Mouse (Mus musculus): ENCODE measurements around the gene Elmo2.

Gene Elmo2

DNA sequence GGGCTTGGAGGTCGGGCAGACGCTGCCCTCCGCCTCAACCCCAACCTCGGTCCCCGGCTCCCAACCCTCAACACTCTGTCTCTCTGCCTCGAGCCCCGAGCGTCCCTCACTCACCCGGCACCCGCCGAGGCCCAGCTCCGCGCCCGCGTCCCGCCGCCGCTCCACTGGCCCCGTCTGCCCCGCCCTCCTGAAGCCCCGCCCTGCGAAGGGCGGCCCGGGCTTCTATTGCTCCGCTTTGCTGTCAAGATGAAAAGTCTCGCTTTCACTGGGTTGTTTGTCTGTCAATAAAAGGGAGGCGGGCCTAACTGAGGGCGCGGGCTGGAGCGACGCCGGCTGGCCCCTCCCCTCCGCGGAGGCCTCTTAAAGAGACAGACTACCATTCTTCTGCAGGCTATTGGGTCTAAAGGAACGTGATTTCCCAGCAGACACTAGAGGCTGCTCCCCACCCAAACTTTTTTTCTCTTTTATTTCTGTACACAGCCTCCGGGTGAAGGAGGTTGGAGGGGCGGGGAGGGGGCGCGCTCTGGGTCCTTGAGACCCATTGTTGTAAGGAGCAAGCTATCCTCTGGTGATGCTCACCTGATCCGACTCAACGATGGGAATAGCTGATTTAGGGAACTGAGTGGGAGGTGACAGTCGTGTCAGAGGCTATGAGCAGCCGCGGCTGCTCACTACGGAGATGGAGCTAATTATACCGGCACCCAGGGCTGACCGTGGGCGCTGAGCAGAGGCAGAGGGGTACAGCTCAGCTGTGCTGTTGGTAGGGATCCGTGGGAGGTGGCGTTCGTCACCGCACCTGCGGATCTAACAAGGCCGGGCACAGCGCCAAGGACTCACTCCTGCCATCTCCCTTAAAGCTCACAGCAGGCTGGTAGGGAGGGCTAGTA is at the start of gene Elmo2:
TSS of gene Elmo2 (minus strand) at position 176 of the 887 bp plus-strand sequence.
- peak; percentile 98 for DNase-seq (ENCODE audit: low read depth)

DNA sequence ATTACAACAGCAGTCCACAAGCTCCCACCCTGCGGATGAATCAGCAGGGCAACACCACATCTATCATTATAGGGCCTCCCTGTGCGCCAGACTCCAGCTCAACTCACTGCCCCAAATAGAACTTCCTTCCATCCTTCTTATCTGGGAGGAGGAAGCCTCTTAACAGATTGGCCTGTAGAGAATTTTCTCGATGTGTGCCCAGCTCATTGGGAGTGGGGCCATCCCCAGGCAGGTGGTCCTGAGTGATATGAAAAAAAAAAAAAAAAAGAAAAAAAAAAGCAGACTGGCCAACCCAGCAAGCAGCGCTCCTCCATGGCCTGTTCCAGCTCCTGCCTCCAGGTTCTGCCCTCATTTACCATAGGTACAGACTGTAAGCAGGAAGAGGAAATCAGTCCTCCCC is 49.7 kb upstream of the Elmo2 start:
- no peak for DNase-seq (ENCODE audit: low read depth)

DNA sequence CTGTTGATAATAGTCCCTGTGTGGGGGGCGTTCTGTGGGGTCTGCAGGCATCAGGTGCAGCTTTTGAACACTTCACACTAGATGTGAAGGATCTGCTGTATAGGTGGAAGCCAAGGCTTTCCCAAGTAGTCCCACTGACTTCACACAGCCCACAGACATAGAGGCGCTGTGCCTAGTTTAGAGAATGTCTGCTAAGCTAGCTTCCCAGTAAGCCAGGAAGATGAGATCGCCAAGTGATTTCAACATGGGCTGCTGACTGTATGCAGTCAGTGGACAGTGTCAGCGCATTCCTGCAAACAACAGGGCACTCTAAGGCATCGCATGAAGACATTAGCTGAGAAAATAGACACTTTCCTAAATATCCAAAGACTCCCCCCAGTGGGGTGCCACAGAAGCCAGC is 49.2 kb upstream of the Elmo2 start:
- no peak for DNase-seq (ENCODE audit: low read depth)

- peak; percentile 36 for DNase-seq (ENCODE audit: low read depth)
These were observed 44.8 kb upstream of the Elmo2 start for GRCm38 (mm10) chr2:165371066-165371465.

DNA sequence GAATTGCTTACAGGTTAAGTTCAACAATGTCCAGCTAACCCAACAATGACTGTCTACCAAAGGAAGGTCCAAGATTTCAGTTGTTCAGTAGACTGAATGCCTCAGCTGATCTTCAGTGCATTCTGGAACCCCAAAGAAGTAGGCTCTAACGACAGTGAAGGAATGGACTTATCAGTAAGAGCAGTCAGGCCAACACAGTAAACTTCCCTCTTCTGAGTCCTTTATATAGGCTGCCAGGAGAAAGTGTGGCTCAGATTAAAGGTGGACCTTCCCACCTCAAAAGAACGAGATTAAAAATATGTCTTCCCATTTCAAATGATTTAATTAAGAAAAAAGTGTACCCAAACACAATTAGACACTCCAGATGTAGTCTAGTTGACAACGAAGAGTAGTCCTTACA is 44.1 kb upstream of the Elmo2 start:
- no peak for DNase-seq (ENCODE audit: low read depth)

DNA sequence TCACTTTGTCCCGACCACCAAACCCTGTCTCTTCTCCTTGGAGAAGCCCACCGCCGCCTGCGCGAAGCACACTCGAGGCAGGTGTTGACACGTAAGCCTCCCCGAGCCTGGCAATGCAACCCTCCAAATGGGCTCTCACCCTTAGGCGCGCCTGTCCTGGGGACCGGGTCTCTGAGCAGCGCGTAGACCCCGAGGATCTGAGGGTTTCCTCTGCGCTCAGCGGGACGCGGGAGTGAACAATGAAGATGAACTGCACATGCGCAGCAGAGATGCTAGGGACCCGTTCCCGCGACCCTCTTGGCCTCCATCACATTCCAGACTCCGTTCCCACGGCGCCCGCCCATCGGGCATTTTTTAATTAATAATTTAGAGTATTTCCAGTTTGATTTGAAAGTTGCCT is 42.2 kb upstream of the Elmo2 start, which contains the start of gene Zfp663:
TSS of gene Zfp663 (minus strand) at position 234 of the 400 bp plus-strand sequence.
- DNase-seq (ENCODE audit: low read depth): no peak

- DNase-seq (ENCODE audit: low read depth): peak; percentile 6
These were observed 41.7 kb upstream of the Elmo2 start for GRCm38 (mm10) chr2:165367868-165368439.

DNA sequence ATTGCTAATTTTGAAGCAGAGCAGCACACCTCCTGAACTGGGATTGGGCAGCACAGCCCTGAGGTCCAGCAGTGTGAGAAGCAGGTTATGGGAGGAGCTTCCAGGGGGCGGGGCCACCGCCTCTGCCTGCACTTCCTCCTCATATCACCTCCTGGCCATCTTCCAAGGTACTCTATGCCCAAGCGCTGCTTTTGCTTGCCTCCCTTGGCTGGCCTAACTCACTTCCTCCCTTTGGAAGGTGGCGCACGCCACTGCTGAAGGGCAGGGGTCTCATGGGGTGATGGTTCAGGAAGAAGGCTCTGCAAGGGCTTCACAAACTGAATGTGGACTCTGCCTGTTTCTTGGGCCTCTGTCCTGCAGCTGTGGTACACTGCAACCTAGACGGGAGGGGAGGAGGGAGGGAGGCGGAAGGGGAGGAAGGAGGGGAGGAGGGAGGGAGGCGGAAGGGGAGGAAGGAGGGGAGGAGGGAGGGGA is 40.8 kb upstream of the Elmo2 start:
- DNase-seq (ENCODE audit: low read depth): peak; percentile 94

GRCm38 (mm10) chr2:165364334-165365091 is 38.2 kb upstream of the Elmo2 start:
- peak; percentile 59 for DNase-seq (ENCODE audit: low read depth)

DNA sequence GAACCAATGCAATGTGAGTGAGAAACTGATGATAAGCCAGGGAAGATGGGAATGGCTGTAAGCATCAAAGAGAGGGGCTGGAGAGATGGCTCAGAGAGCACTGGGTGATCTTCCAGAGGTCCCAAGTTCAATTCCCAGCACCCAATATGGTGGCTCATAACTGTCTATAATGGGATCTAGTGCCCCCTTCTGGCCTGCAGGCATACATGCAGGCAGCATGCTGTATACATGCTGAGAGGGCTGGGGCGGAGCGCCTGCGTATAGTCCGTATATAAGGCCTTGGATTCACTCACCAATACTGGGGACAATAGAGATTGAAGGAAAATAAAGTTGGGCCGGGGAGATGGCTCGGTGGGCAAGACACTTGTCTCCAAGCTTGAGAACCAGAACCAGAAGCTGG is 37.0 kb upstream of the Elmo2 start:
- no peak for DNase-seq (ENCODE audit: low read depth)

GRCm38 (mm10) chr2:165360861-165361260 is 34.6 kb upstream of the Elmo2 start:
- peak; percentile 80 for DNase-seq (ENCODE audit: low read depth)

GRCm38 (mm10) chr2:165351828-165352513 is 25.7 kb upstream of the Elmo2 start:
- no peak for DNase-seq (ENCODE audit: low read depth)

- DNase-seq (ENCODE audit: low read depth): no peak
These were observed 23.2 kb upstream of the Elmo2 start for GRCm38 (mm10) chr2:165349466-165349865.

DNA sequence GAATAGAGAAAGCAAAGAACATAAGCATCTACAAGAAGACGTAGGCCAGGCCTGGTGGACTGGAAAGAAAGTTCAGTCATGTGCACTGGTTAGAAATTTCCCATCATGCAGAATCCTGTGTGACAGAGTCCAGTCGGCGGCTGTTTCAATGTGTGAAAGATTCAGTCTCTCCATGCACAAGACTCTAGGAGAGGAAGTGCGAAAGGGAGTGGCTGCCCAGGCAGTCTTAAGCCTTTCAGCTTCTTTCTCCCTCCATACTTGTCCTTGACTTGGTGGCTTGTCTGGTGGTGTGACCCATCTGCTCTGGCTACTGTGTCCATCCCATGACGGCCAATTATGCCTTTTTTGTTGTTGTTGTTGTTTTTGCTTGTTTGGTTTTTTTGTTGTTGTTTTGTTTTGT is 19.9 kb upstream of the Elmo2 start:
- DNase-seq (ENCODE audit: low read depth): no peak

DNA sequence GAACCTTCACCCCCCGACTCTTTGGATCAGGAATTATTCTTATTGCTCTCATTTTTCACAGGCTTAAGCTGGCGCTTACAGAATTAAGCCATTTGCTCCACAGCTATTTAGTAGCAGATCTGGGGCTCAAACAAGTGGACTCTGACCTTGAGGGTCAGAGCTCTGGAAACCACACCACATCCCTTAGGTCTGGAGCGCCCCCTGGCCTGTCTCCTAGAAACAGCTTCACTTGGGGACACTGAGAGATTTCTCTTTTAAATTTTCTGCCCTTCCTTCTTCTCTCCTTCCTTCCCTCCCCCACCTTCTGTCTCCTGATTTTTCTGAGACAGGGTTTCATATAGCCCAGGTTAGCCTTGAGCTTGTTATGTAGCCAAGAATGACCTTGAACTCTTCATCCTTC is 10.9 kb upstream of the Elmo2 start:
- DNase-seq (ENCODE audit: low read depth): peak; percentile 78

DNA sequence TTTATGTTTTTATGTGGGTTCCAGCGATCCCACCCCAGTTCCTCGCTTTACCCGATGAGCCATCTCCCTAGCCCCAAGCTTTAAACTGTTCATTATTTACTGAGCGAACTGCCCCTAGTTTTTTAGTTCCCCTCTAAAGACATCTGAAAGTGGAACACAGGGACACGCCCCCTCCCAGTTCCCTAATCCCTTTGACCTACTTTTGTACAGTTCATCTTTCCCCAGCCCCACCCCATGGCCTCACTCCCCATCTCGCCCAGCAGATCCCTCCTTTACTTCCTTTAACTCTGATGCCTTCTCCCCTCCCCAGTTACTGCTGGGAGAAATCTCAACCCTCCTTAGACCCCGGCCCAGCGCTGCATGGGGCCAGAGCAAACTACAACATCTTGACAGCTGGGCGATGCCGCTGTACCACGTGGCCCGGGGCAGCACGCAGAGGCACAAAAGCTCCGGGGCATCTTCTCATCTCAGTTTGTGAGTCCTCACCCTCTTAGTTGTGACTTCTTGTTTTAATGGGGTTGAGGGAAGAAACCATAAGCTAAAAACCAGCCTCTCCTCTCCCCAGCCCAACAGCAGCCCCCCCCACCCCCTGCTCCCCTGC is 6.4 kb upstream of the Elmo2 start:
- no peak for DNase-seq (ENCODE audit: low read depth)

- peak; percentile 94 for DNase-seq (ENCODE audit: low read depth)
These were observed 3.4 kb upstream of the Elmo2 start for GRCm38 (mm10) chr2:165329703-165330102.

DNA sequence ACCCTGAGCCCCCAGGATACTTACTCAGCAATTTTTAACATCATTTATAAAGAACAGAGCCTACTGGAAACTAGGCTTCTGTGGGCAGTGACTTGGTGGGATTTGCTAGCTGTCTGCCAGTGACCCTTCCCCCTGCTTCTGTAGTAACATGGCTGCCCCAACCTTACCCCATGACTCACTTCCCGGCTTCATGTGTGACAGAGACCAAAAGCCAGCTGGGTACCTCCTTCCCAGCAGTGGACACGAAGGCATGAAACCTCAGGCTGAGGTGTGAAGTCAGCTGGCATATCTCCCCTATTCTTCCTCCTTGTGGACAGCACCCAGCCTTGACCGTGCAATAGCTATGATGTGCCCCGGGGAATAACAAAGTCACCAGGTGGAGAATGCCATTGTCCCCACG is 2.5 kb upstream of the Elmo2 start:
- peak; percentile 63 for DNase-seq (ENCODE audit: low read depth)

- DNase-seq (ENCODE audit: low read depth): no peak
These were observed 1.1 kb upstream of the Elmo2 start for GRCm38 (mm10) chr2:165327386-165327785.

DNA sequence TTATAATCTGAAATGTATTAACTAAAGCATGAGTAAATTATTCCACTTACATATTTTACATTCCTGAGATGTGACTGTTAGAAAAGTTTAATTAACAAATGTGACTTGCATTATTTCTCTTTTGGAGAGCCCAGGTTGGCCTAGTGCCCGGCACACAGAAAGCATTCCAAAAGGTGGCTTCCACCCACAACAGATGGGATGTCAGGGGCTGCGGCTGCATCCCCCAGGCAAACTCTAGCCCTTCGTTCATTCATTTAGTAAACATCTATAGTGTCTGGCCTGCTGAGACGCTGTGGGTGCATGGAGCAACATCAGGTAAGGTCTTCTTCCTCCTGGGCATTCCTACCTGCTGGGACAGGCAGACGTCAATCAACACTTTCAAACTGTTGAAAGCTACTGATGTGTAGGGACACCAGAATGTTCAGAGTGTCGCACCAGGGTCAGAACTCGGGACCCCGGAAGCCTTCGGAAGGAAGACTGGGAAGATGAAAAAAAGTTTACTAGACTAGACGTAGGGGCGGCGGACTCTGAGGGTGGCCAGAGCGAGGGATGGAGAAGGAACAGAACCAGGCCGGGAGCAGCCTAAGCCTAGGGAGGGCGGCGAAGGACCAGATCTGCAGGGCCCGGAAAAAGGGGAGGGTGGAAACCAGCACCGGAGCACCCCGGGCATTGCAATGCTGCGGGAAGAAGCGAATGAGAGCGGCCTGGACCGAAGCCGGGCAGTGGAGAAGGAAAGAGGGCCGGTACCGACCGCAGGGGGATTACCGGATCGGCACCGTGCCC is 567 bp downstream of the Elmo2 start:
- peak; percentile 20 for DNase-seq (ENCODE audit: low read depth)

DNA sequence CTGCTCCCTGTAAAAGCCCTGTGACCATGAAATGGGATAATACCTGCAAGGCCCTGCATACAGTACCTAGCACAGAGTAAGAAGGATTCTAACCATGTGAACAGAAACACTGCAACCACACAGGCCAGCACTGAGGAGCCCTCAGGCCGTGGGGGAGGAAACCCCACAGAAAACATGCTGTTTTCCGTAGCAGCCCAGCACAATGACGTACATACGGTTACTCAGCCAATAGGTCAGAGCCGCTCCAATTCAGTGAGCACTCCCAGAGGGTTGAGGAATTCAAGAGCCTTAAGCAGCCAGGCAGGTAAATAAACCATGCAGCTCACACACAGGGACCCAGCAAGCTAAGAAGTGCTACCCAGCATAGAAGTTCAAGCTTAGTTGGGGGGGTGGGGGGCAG is 2.4 kb downstream of the Elmo2 start:
- DNase-seq (ENCODE audit: low read depth): no peak
